1 mouse cellular context compared by ENCODE assay signal in the genomic region with DNA sequence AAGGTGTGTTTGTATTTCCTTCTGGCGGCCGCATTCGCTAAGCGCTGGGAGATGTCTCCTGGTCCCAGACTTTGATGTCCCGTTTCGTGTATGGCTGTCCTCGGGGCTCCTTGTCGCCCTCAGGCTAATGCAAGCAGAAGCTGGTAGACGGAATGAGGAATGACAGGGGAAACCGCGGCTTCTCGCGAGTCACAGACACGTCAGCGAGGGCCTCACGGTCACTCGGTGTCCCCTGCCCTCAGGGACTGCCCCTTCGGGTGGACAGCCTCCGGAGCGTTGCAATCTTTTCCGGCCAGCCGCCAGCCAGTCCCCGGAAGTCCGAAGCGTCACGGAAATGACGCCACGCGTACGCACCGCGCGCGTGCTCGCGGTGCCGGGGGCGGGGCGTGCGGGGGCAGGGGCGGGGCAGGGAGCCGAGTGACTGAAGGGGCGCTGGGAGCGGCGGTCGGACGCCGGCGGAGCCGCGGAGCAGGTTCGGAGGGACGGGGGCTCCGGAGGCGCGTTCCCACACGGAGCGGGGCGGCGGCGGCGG.
TF ChIP-seq lines count a peak whose summit lies in the region.

Rabgef1 (plus strand) TSS at position 376 of the 532 bp plus-strand sequence.

TF ChIP-seq in CH12.LX, 34 proteins besides CTCF, POLR2A, EP300 and RAD21 (continued from another document):
- peak; percentile 75; the same call in 1 of the 2 replicates for TF ChIP-seq ZMIZ1 (IDR thresholded peaks at IDR 0.05; ENCODE audit: low read depth, low read length)
- peak; percentile 95 for TF ChIP-seq CHD2 (IDR thresholded peaks at IDR 0.05; ENCODE audit: low read length)
- TF ChIP-seq TBP (conservative IDR thresholded peaks at IDR 0.05; ENCODE audit: low read depth, low read length), result 0 out of 2 replicates have a peak, but pooled peaks have one; percentile 48
- no peak for TF ChIP-seq USF2 (conservative IDR thresholded peaks at IDR 0.05; ENCODE audit: low read depth, low read length)
- TF ChIP-seq ZC3H11A (IDR thresholded peaks at IDR 0.05; ENCODE audit: low read depth, low read length), result no peak
- TF ChIP-seq ZKSCAN1 (IDR thresholded peaks at IDR 0.05; ENCODE audit: borderline replicate concordance, low read depth, low read length), result no peak
- peak; percentile 43; the same call in 1 of the 2 replicates for TF ChIP-seq MAZ (IDR thresholded peaks at IDR 0.05; ENCODE audit: low read depth, low read length)
- peak; percentile 68 for TF ChIP-seq RCOR1 (conservative IDR thresholded peaks at IDR 0.05; ENCODE audit: low read depth, low read length)
- TF ChIP-seq UBTF (IDR thresholded peaks at IDR 0.05; ENCODE audit: low read depth, low read length), result no peak
- TF ChIP-seq GABPA (IDR thresholded peaks at IDR 0.05; ENCODE audit: insufficient replicate concordance, low read depth, low read length), result no peak
- TF ChIP-seq MXI1 (IDR thresholded peaks at IDR 0.05; ENCODE audit: low read depth, low read length), result peak; percentile 85
- no peak for TF ChIP-seq ZNF384 (IDR thresholded peaks at IDR 0.05; ENCODE audit: low read depth, low read length)
- peak; percentile 84 for TF ChIP-seq TCF12 (IDR thresholded peaks at IDR 0.05; ENCODE audit: low read depth, low read length)
- TF ChIP-seq JUND (conservative IDR thresholded peaks at IDR 0.05; ENCODE audit: low read depth, low read length), result no peak
- no peak for TF ChIP-seq MAFK (IDR thresholded peaks at IDR 0.05; ENCODE audit: insufficient replicate concordance, low read length)
- TF ChIP-seq KAT2A (IDR thresholded peaks at IDR 0.05; ENCODE audit: insufficient replicate concordance, low read length), result 0 out of 2 replicates have a peak, but pooled peaks have one; percentile 62
- no peak for TF ChIP-seq MAX (IDR thresholded peaks at IDR 0.05; ENCODE audit: low read length)
- TF ChIP-seq NRF1 (IDR thresholded peaks at IDR 0.05; ENCODE audit: low read depth, low read length), result peak; percentile 69
